Mouse (Mus musculus): Measurements from ENCODE around the gene Pik3cd. TPM values are rescaled to one million over a fixed set of nuclear protein-coding genes. Genes with fewer than 3 reads are reported as not detected.

Gene Pik3cd
- total and polyA plus RNA-seq, 3 experiments, result 57.0 to 95.0 (median 72.1) TPM

DNA sequence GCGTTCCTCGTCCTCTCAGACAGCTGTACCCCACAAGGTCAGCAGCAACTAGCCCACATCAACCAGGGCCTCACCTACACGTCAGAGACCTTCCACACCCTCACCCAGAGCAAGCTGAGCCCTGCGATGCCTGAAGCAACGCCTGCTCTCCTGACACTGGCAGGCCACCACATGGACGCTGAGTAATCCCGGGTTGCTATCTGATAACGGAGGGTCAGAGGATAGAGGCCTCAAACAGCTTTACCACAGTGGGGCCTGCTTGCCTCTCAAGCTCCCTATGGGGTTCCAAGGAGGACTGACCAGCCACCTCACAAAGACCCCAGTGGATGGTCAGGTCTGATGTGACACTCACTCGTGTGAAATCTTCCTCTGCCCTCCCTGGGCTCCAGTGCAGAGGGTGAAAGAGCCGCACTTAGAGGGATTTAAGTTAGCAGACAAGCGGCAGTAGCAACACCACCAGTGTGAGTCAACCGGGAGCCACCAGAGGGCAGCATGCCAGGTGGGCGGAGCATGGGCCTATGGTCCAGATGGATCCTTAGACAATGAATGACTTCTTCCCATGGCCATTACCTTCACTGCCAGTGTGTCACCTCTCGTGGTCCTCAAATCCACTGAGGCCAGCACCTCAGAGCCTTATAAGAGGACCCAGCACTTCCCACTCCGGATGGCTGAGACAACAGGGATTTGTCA, 23.4 kb upstream of the Pik3cd start:
- peaks cover 70 to 94% of the 10 kb centered on the region in 2 experiments for H3K36me3 ChIP-seq (replicated peaks in 1 of 2; ENCODE audit: control insufficient read depth in 1 of 2, insufficient read depth in 1 of 2, low read length in 1 of 2)

GRCm38 (mm10) chr4:149724916-149725470, 22.6 kb upstream of the Pik3cd start:
- Histone ChIP-seq H3K36me3 (replicated peaks in 1 of 2; ENCODE audit: control insufficient read depth in 1 of 2, insufficient read depth in 1 of 2, low read length in 1 of 2) (peaks cover 73 to 97% of the 10 kb centered on the region in 2 experiments), H3K4me2 (ENCODE audit: insufficient read depth, low read depth, poor library complexity, severe bottlenecking) (no peak overlapping the region), H3K4me3 (replicated peaks in 1 of 3; ENCODE audit: low read depth in 2 of 3, low read length in 2 of 3, poor library complexity in 1 of 3) (no peak overlapping the region), H3K4me1 (ENCODE audit: control insufficient read depth in 1 of 2, insufficient read depth in 2 of 2) (no peaks in the 10 kb centered on the region), H3K27me3 (replicated peaks) (no peaks in the 10 kb centered on the region), H3K27ac (ENCODE audit: insufficient read depth, low read depth) (no peak overlapping the region), H3K79me2 (replicated peaks; ENCODE audit: control insufficient read depth, extremely low read depth, insufficient read depth, poor library complexity, severe bottlenecking) (no peaks in the 10 kb centered on the region), H3K9me3 (replicated peaks; ENCODE audit: low read length) (no peaks in the 10 kb centered on the region), H3K9ac (ENCODE audit: insufficient read depth, low read depth) (no peak overlapping the region)
- DNase-seq (ENCODE audit: extremely low read depth), result no peak
- dilution Hi-C loops (cut with MboI; ENCODE audit: extremely low pct_ligation_motif_present, extremely low pct_unique_long_range_greater_than_20kb, low sequenced_read_pairs), result no loop called here
- TF ChIP-seq ZNF384 (IDR thresholded peaks at IDR 0.05; ENCODE audit: low read depth, low read length) (no peak), MAFK (IDR thresholded peaks at IDR 0.05; ENCODE audit: insufficient replicate concordance, low read length) (no peak), JUN (IDR thresholded peaks at IDR 0.05; ENCODE audit: insufficient read depth, low read depth, low read length) (no peak), RAD21 (IDR thresholded peaks at IDR 0.05; ENCODE audit: low read depth, low read length) (no peak), IRF4 (IDR thresholded peaks at IDR 0.05; ENCODE audit: low read depth, low read length) (no peak), PAX5 (IDR thresholded peaks at IDR 0.05; ENCODE audit: low read length) (no peak), NRF1 (IDR thresholded peaks at IDR 0.05; ENCODE audit: low read depth, low read length) (no peak), TCF12 (IDR thresholded peaks at IDR 0.05; ENCODE audit: low read depth, low read length) (no peak), MYC (IDR thresholded peaks at IDR 0.05; ENCODE audit: low read depth, low read length) (no peak), ZC3H11A (IDR thresholded peaks at IDR 0.05; ENCODE audit: low read depth, low read length) (no peak), SMC3 (IDR thresholded peaks at IDR 0.05; ENCODE audit: low read depth, low read length) (no peak), MAX (IDR thresholded peaks at IDR 0.05; ENCODE audit: low read length) (no peak), MEF2A (IDR thresholded peaks at IDR 0.05; ENCODE audit: borderline replicate concordance, low read depth, low read length) (no peak), RCOR1 (conservative IDR thresholded peaks at IDR 0.05; ENCODE audit: low read depth, low read length) (no peak)
- in situ Hi-C loops (cut with MboI; ENCODE audit: low pct_ligation_motif_present, low pct_unique_long_range_greater_than_20kb, low sequenced_read_pairs), result loop anchor here (25.0 kb wide), 1 partner anchor 563 kb away; the partner anchor contains the start of gene Pgd

More for the DNA sequence above, 23.4 kb upstream of the Pik3cd start:
- Histone ChIP-seq H3K27me3 (replicated peaks) (no peaks in the 10 kb centered on the region), H3K4me1 (ENCODE audit: control insufficient read depth in 1 of 2, insufficient read depth in 2 of 2) (no peaks in the 10 kb centered on the region), H3K9ac (ENCODE audit: insufficient read depth, low read depth) (no peak overlapping the region), H3K79me2 (replicated peaks; ENCODE audit: control insufficient read depth, extremely low read depth, insufficient read depth, poor library complexity, severe bottlenecking) (no peaks in the 10 kb centered on the region), H3K4me2 (ENCODE audit: insufficient read depth, low read depth, poor library complexity, severe bottlenecking) (no peak overlapping the region), H3K27ac (ENCODE audit: insufficient read depth, low read depth) (no peak overlapping the region), H3K9me3 (replicated peaks; ENCODE audit: low read length) (no peaks in the 10 kb centered on the region), H3K4me3 (replicated peaks in 1 of 3; ENCODE audit: low read depth in 2 of 3, low read length in 2 of 3, poor library complexity in 1 of 3) (no peak overlapping the region)
- dilution Hi-C loops (cut with MboI; ENCODE audit: extremely low pct_ligation_motif_present, extremely low pct_unique_long_range_greater_than_20kb, low sequenced_read_pairs) (no loop called here), in situ Hi-C loops (cut with MboI; ENCODE audit: low pct_ligation_motif_present, low pct_unique_long_range_greater_than_20kb, low sequenced_read_pairs) (no loop called here)
- TF ChIP-seq MXI1 (IDR thresholded peaks at IDR 0.05; ENCODE audit: low read depth, low read length) (0 out of 2 replicates have a peak, but pooled peaks have one; percentile 27), SMC3 (IDR thresholded peaks at IDR 0.05; ENCODE audit: low read depth, low read length) (peak; percentile 58), CTCF (conservative IDR thresholded peaks at IDR 0.05 in 1 of 2, IDR thresholded peaks at IDR 0.05 in 1 of 2; ENCODE audit: low read depth in 2 of 2, low read length in 2 of 2) (peak; percentile 49 to 71), POLR2AphosphoS2 (IDR thresholded peaks at IDR 0.05; ENCODE audit: low read depth, low read length) (no peak), RAD21 (IDR thresholded peaks at IDR 0.05; ENCODE audit: low read depth, low read length) (peak; percentile 1), JUND (conservative IDR thresholded peaks at IDR 0.05; ENCODE audit: low read depth, low read length) (no peak)
- DNase-seq (ENCODE audit: extremely low read depth), result peak; percentile 52
